Mouse (Mus musculus) cerebellum, adult (tissue): ENCODE measurements around the gene Dop1a.

Experiments
- ATAC-seq: cut with Nextera tagmentation; 2 replicates; pipeline ENCODE4 v1.9.2; 2017; ENCODE audit warnings: mild to moderate bottlenecking, moderate library complexity, mixed read lengths; ENCODE audit not compliant: insufficient number of reproducible peaks, low FRiP score, low TSS enrichment

Gene Dop1a

GRCm38 (mm10) chr9:86466990-86467870, at the start of gene Dop1a:
Gene Dop1a (plus strand): TSS chr9:86467154.
- ATAC-seq, result peak; percentile 88

GRCm38 (mm10) chr9:86417971-86418370, 49.0 kb upstream of the Dop1a start:
- ATAC-seq, result no peak

GRCm38 (mm10) chr9:86419366-86419765, 47.6 kb upstream of the Dop1a start:
- ATAC-seq, result no peak

GRCm38 (mm10) chr9:86423331-86423730, 43.6 kb upstream of the Dop1a start:
- no peak for ATAC-seq

DNA sequence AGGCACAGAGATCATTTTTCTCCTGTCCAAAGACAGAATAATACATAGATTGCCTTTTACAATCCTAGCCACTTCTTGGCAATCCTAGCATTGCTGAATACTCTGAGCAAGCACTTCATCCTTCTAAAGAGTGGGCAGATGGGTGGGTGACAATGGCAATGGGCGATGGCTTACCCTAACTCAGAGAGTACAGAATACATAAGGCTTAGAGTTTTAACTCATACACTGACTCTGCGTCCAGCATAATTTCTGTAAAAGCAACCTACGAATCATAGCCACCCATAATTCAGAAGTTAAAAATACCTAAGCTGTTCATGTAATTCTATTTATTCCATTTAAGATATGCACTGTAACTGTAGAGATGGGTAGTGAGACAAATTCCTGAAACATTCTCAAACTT, 31.4 kb upstream of the Dop1a start:
- ATAC-seq, result no peak

- ATAC-seq, result no peak
Measured at GRCm38 (mm10) chr9:86436608-86437007, 30.3 kb upstream of the Dop1a start.

DNA sequence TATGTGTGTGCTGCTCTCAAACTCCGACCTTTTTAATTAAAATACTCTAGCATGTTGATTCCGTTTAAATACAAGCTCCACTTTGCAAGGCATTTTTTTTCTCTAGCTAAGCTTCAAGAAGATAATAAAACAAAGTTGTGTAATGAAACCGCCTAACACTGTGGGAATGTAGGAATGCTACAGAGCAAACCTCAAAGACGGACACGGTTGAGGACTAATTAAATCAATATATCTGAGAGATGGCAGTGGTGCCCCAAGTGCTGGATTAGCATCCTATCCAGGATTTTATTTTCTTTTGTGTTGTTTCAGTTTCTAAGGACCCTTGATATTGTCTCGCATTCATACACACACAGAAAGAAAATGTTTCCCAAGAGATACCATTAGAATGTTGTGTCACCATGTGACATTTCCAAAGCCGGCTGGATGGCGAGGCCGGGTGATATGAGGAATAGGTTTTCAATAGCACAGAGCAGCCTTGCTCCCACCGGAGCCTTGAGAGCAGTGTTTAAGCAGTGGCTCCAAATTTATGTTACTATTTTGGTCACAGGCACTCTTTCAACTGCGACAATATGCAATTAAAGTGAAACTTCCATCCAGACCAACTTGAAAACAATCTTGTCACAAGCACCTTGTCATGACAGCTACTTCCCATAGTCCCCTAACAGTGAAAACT, 28.5 kb upstream of the Dop1a start:
- no peak for ATAC-seq

DNA sequence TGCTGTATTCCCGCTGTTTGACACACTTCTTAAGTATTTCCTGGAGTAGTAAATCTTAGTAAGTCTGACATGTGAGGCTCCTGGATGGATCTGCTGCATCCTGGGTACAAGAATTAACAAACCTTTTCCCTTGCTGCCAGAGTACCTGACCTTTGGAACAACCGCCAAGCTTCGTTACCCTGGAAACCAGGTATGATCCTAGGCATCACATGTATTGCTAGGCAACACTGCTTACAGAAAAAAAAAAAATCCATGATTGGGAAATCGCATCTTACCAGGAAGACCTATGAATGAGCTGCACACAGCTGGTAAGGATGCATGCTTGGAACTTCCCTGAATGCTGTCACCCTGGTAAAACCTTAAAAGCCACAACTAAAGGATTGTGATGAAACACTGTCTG, 24.7 kb upstream of the Dop1a start:
- ATAC-seq, result no peak

GRCm38 (mm10) chr9:86446847-86447246, 20.1 kb upstream of the Dop1a start:
- ATAC-seq, result no peak

DNA sequence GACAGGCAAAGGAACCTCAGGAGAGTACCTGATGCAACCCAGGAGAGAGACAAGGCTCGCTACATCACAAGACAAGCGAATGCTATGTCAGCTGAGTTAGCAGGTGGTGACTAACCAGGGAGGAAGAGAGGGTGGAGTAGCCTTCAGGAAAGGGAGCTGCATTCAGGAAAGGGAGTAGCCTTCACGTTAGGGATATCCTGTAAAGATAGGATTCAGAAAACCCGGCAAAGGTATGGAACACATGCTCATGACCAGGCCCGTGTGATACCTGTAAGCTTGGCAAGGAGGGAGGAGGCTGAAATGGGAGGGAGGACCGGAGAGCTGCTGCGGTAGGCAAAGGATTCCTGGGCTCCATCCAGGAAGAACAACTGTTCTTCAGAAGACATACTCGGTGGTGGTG, 19.5 kb upstream of the Dop1a start:
- ATAC-seq, result no peak

DNA sequence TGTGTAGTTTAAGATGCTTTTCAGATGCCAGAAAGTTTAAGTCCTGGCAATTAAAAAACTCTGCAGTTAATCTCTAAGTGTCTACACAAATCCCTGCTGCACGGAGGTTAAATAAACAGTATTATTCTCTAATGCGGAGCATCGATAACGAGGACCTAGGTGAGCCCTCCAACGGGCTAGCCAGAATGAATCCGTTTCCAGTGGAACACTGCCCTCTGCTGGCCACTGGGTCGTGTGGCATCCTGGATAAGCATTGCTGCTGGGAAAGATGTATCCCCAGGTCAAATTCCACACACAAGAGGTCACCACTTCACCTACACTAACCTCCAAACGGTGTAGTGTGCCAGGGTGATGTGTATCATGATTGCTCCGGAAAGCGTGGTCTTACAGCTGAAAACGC, 17.4 kb upstream of the Dop1a start:
- ATAC-seq, result peak; percentile 67

GRCm38 (mm10) chr9:86451094-86451493, 15.9 kb upstream of the Dop1a start:
- no peak for ATAC-seq

GRCm38 (mm10) chr9:86451617-86452016, 15.3 kb upstream of the Dop1a start:
- peak; percentile 62 for ATAC-seq

DNA sequence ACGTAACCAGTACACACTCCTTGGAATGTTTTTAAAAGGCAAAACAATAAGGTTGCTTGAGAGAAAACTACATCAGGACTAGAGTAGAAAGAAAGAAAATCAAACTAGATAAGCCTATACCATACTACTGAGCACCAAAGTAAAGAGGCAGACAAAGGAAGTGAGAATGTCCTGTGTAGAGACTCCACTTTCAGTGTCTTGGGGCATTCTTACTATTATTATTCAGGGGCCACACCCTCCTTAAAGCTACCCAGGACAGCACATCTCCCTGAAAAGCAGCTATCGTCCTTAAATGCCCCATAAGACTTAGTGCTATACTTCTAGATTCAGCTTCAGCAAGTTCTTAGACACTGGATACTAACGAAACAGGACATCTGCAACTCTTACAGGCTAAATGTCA, 13.3 kb upstream of the Dop1a start:
- no peak for ATAC-seq

DNA sequence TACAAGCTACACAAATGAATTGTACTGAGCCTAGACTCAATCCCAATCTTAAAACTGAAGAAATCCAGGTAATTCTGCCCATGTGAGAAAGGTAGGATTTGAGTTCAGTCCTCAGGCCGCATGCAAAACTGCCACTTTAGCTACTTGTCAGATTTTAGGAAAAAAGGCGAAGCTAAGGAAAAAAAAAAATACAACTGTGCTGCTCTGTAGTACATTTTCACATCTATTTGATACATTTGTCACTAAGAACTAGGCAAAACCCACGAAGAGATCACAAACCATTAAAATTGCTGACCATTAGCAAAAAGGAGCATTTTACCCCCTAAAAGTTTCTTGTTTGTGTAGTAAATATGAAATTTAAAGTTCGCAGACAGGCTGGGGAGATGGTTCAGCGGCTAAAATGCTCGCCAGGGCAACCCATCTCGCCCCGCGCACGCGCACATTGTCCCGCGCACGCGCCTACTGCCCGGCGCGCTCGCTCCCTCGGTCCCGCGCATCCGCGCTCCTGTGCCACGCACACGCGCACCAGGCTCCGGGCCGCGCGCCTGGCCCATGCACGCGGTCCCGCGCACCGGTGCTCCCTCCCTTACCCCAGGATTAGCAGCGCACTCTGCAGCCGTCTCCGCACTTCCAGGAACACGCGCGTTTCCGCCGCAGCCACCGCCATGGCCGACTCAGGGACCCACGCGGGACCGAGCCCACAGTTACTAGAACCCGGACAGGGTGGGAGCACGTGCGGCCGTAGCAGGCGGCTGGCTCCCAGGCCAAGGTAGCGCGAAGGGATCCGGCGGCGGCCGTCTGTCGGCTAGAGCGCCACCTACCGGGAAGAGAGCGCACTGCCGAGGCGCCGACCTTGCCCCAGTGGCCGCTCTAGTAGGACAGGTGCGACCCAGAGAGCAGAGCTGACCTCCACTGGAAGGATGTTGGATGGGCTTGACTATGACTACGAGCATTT, 2.5 kb upstream of the Dop1a start, which contains the start of gene Ube2cbp:
Gene Ube2cbp (minus strand): TSS at position 800 of the 955 bp plus-strand sequence.
- peak; percentile 87 for ATAC-seq

GRCm38 (mm10) chr9:86475956-86476355, 9.0 kb downstream of the Dop1a start:
- ATAC-seq, result no peak

- no peak for ATAC-seq
Measured at GRCm38 (mm10) chr9:86476763-86477162, 9.8 kb downstream of the Dop1a start.

GRCm38 (mm10) chr9:86478414-86479093, 11.6 kb downstream of the Dop1a start:
- no peak for ATAC-seq

GRCm38 (mm10) chr9:86482236-86482635, 15.3 kb downstream of the Dop1a start:
- ATAC-seq, result no peak

- ATAC-seq, result no peak
Measured at GRCm38 (mm10) chr9:86491740-86492139, 24.8 kb downstream of the Dop1a start.
